Mouse (Mus musculus): ENCODE results near the gene Slco1a4. TPM values are rescaled to one million over a fixed set of nuclear protein-coding genes. Genes with fewer than 3 reads are reported as not detected.
"Not testable (repeated sequence)": the region's sequence is repeated elsewhere in the genome, so short reads cannot be mapped to it uniquely, and the experiment has no call there.

Gene Slco1a4
- not detected in 2 replicates for polyA plus RNA-seq (2015; fragmentation: Nextera tagmentation; extraction: Ambion mirVana)

DNA sequence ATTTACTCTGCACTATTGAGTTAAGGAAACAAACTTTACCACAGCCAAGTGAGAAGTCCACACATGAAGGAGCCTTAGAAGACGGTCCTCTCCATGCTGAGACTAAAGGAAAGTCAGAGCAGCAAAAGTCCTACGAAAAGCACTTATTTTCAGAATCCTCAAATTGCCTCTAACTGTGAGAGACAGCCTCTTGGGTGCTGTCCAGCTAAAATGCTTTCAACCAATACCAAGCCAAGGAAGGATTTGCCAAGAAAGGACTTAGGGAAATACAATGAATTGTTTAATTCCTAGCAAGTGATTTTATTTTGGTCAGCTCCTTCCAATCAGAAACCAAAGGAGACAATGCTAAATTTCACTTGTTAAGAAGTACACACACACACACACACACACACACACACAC is at the start of gene Slco1a4:
Gene Slco1a4, minus strand, starts transcription at position 115 of the 400 bp plus-strand sequence.
- ATAC-seq (ENCODE audit: insufficient number of reproducible peaks, insufficient read depth, low FRiP score, low TSS enrichment, low read depth): no peak
- H3K4me1 ChIP-seq: no peaks in the 10 kb centered on the region
- H3K9ac ChIP-seq: no peak within 1 kb of the TSS
- H3K36me3 ChIP-seq: no peaks in the 10 kb centered on the region
- no peak within 1 kb of the TSS for H3K4me2 ChIP-seq
- H3K27me3 ChIP-seq: no peaks in the 10 kb centered on the region
- H3K27ac ChIP-seq: no peak within 1 kb of the TSS
- no peak within 1 kb of the TSS for H3K4me3 ChIP-seq
- WGBS: 68% methylated on average over 2 of the region's 2 CpGs
- no peaks in the 10 kb centered on the region for H3K9me3 ChIP-seq

DNA sequence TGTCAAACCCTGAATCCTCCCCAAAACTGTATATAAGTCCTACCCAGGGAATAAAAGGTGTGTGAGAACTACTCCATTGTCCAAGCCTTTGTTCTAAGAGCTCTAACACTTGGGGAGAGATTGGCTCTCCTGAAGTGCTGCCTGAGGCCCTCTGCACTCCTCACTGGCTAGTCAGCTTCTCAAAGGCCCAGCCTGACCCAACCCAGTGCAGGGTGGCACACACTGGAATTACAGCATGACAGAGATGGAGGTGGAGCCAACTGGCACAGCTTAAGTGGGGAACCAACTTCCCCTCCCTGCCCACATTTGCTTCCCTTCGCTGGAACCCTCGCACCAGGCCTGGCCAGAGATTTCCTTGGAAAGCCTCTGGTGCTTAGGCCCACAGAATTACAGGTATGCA is 42.2 kb upstream of the Slco1a4 start:
- Histone ChIP-seq H3K9ac (no peak overlapping the region), H3K9me3 (no peaks in the 10 kb centered on the region), H3K36me3 (no peaks in the 10 kb centered on the region), H3K4me2 (no peak overlapping the region), H3K4me3 (no peak overlapping the region), H3K27me3 (no peaks in the 10 kb centered on the region), H3K27ac (no peak overlapping the region), H3K4me1 (no peaks in the 10 kb centered on the region)
- WGBS: 69% methylated on average over 2 of the region's 2 CpGs
- no peak for ATAC-seq (ENCODE audit: insufficient number of reproducible peaks, insufficient read depth, low FRiP score, low TSS enrichment, low read depth)

DNA sequence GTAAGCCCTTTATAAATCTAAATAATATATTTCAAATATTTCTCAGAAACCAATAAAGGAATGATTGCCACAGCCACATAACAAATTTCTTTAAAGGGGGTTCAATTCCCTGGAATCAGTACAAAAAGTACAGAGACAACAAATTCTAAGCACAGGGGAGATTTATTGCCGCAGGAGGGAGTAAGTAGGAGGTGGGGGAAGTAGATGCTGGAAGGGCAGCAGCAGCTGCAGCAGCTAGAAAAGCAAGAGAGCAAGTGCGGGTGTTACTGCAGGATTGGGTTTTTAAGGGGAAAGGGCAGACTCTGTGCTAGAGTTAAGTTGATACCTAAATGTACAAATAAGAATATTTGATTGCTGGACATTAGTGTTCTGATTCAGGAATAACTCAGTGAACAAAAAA is 33.7 kb upstream of the Slco1a4 start:
- Histone ChIP-seq H3K9me3 (no peaks in the 10 kb centered on the region), H3K27ac (no peak overlapping the region), H3K4me2 (no peak overlapping the region), H3K27me3 (no peaks in the 10 kb centered on the region), H3K4me1 (no peaks in the 10 kb centered on the region), H3K9ac (no peak overlapping the region), H3K4me3 (no peak overlapping the region), H3K36me3 (no peaks in the 10 kb centered on the region)
- WGBS: 56% methylated on average over 2 of the region's 2 CpGs
- no peak for ATAC-seq (ENCODE audit: insufficient number of reproducible peaks, insufficient read depth, low FRiP score, low TSS enrichment, low read depth)

DNA sequence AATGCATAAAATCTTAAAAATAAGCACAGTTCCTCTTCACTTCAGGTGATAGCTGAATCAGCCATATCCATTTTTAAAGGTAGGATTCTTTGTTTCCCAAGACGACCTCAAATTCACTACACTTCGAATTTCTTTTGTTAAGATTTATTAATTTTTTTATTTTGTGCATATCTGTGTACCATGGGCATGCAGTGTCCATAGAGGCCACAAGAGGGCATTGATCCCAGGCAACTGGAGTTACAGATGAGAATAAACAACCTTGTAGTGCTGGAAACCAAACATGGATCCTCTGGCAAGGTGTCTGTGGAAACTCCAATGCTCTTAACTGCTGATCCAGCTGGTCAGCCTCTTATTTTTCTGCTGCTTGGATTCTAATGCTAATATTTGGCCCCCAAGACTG is 32.2 kb upstream of the Slco1a4 start:
- 66% methylated on average over 2 of the region's 2 CpGs for WGBS
- no peak overlapping the region for H3K4me3 ChIP-seq
- H3K9me3 ChIP-seq: no peaks in the 10 kb centered on the region
- ATAC-seq (ENCODE audit: insufficient number of reproducible peaks, insufficient read depth, low FRiP score, low TSS enrichment, low read depth): no peak
- H3K27me3 ChIP-seq: no peaks in the 10 kb centered on the region
- no peak overlapping the region for H3K4me2 ChIP-seq
- H3K4me1 ChIP-seq: no peaks in the 10 kb centered on the region
- no peak overlapping the region for H3K27ac ChIP-seq
- H3K36me3 ChIP-seq: no peaks in the 10 kb centered on the region
- H3K9ac ChIP-seq: no peak overlapping the region

DNA sequence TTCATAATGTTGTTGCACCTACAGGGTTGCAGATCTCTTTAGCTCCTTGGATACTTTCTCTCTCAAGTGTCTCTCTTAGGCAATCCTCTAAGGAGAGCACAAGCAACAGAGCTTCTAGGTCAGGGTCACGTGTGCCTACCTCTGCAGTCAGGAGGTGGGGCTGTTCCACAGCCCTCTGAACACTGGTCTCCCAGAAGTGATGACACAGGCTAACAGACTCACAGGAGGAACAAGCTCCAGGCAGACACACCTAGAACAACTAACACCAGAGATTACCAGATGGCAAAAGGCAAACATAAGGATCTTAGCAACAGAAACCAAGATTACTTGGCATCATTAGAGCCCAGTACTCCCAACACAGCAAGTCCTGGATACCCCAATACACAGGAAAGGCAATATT is 26.6 kb upstream of the Slco1a4 start:
- no peak for ATAC-seq (ENCODE audit: insufficient number of reproducible peaks, insufficient read depth, low FRiP score, low TSS enrichment, low read depth)
- 57% methylated on average over 1 of the region's 1 CpGs for WGBS
- Histone ChIP-seq H3K4me3 (no peak overlapping the region), H3K9ac (no peak overlapping the region), H3K4me2 (no peak overlapping the region), H3K27me3 (no peaks in the 10 kb centered on the region), H3K4me1 (no peaks in the 10 kb centered on the region), H3K36me3 (no peaks in the 10 kb centered on the region), H3K27ac (no peak overlapping the region), H3K9me3 (no peaks in the 10 kb centered on the region)

DNA sequence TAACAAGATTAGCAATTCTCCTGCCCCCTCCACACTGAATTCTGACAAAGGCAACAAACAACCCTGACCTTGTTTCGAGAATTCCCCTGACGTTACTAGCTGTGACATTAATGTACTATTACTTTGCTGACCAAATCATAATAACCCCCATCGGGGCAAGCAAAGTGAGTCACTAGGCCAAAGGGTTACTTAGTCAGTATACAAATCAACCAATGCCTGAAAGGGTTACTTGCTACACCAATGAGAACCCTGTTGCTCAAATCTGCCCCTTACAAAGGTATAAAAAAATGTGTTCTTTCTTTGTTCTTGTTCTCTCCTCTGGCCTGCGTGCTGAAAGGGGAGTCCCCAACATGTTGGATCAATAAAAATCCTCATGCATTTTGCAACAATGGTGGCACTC is 19.7 kb upstream of the Slco1a4 start:
- not testable (repeated sequence) for H3K4me3 ChIP-seq; H3K4me1 ChIP-seq; H3K27ac ChIP-seq; H3K9ac ChIP-seq; H3K9me3 ChIP-seq; H3K4me2 ChIP-seq; H3K36me3 ChIP-seq; H3K27me3 ChIP-seq; ATAC-seq (ENCODE audit: insufficient number of reproducible peaks, insufficient read depth, low FRiP score, low TSS enrichment, low read depth)
- WGBS: 75% methylated on average over 4 of the region's 4 CpGs

DNA sequence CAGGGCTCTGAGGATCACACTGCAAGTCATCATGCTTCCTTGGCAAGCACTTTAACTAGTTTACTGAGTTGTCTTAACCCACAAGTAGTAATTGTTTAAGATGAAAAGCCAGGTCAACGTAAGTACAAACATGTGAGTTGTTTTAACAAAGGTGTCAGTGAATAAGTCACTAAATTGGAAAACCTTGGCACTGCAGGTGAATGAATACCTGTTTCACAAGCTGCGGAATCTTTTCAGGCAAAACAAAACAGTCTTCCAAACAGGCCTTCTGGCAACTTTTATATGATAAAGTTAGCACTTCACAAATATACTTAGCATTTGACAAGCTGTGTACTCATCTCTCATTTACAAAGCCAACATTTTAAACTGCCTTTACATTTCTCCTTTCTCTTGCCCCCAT is 15.7 kb upstream of the Slco1a4 start:
- Histone ChIP-seq H3K4me3 (no peak overlapping the region), H3K27ac (no peak overlapping the region), H3K36me3 (no peaks in the 10 kb centered on the region), H3K9ac (no peak overlapping the region), H3K27me3 (no peaks in the 10 kb centered on the region), H3K4me2 (no peak overlapping the region), H3K4me1 (no peaks in the 10 kb centered on the region), H3K9me3 (no peaks in the 10 kb centered on the region)
- ATAC-seq (ENCODE audit: insufficient number of reproducible peaks, insufficient read depth, low FRiP score, low TSS enrichment, low read depth): no peak
- WGBS: 81% methylated on average over 2 of the region's 2 CpGs

DNA sequence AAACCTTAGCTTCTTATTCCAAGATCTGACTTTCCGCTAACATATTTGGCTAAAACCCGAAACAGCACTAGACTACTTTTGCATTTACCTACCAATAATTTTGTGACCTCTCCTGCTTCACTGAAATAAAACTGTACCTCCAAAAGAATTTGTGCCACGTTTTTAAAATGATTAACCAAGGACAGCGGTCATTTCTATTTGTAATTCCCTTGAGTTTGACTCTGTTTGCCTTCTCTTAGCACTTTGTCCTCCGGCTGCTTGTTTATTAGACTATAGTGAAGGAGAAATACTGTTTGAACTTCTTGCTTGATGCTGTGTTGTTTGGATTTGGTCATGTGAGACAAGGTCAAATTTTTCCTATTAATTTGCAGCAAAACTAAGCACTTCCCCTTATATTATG is 12.7 kb upstream of the Slco1a4 start:
- WGBS: 81% methylated on average over 5 of the region's 5 CpGs
- H3K4me2 ChIP-seq: no peak overlapping the region

DNA sequence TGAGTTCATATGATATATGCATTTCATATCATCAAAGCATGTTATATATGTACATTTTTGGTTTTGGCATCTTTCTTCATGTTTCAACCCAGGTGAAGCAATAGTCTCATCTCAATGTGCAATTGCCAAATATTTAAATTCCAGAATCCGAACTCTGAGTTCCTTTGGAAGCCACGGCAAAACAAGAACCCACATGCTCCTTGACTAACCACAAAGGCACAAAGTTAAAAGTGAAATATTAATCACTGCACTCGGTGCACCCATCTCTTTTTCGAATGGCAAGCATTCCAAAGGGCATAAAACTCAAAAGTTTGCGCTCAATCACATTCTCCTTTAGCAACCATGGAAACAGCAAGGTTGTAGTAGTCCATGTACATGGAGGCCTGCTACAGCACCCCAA is 10.0 kb upstream of the Slco1a4 start:
- Histone ChIP-seq H3K4me3 (no peak overlapping the region), H3K9ac (no peak overlapping the region), H3K27ac (no peak overlapping the region), H3K9me3 (no peaks in the 10 kb centered on the region), H3K4me2 (no peak overlapping the region), H3K27me3 (no peaks in the 10 kb centered on the region), H3K36me3 (no peaks in the 10 kb centered on the region), H3K4me1 (no peaks in the 10 kb centered on the region)
- WGBS: 81% methylated on average over 5 of the region's 5 CpGs
- no peak for ATAC-seq (ENCODE audit: insufficient number of reproducible peaks, insufficient read depth, low FRiP score, low TSS enrichment, low read depth)

More for the DNA sequence above, 12.7 kb upstream of the Slco1a4 start:
- Histone ChIP-seq H3K27me3 (no peaks in the 10 kb centered on the region), H3K36me3 (no peaks in the 10 kb centered on the region), H3K27ac (no peak overlapping the region), H3K4me3 (no peak overlapping the region), H3K9ac (no peak overlapping the region), H3K4me1 (no peaks in the 10 kb centered on the region), H3K9me3 (no peaks in the 10 kb centered on the region)
- no peak for ATAC-seq (ENCODE audit: insufficient number of reproducible peaks, insufficient read depth, low FRiP score, low TSS enrichment, low read depth)

DNA sequence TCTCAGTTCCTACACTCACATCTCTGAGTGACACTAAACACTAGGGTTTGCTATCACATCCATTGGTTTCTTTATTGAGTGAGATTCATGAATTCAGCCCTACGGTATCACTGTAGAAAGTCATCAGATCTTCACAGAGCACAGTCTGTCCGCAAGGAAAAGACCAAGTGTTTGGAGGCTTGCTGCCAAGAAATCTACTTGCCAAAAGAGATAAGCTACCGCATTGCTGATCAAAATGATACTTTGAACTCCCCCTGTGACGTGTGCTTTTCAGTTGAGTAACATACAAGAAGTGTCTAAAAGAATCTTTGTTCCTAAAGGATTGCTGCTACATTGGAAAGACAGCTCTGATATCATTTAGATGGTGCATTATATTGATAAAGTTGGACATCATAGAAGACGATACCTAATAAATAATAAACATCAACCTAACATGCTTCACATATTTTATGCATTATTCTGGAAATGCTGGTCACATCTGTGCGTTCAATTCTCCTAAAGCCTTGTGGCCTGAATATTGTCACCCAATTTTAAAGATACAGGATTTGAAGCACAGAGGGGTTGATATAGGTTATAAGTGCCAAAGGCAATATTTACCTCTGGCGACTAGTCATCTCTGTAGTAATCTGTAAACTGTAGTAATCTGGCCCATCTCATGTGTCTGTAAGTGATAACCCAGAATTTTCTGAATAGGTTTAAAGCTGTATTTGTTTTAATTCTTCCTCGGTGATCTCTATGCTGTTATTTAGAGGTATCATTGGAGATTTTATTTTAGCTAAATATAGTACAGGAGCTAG is 1.9 kb upstream of the Slco1a4 start:
- no peak overlapping the region for H3K4me3 ChIP-seq
- no peak for ATAC-seq (ENCODE audit: insufficient number of reproducible peaks, insufficient read depth, low FRiP score, low TSS enrichment, low read depth)
- H3K9ac ChIP-seq: no peak overlapping the region
- WGBS: 79% methylated on average over 8 of the region's 8 CpGs
- H3K4me1 ChIP-seq: no peaks in the 10 kb centered on the region
- no peaks in the 10 kb centered on the region for H3K27me3 ChIP-seq
- no peaks in the 10 kb centered on the region for H3K36me3 ChIP-seq
- H3K27ac ChIP-seq: no peak overlapping the region
- no peak overlapping the region for H3K4me2 ChIP-seq
- H3K9me3 ChIP-seq: no peaks in the 10 kb centered on the region

DNA sequence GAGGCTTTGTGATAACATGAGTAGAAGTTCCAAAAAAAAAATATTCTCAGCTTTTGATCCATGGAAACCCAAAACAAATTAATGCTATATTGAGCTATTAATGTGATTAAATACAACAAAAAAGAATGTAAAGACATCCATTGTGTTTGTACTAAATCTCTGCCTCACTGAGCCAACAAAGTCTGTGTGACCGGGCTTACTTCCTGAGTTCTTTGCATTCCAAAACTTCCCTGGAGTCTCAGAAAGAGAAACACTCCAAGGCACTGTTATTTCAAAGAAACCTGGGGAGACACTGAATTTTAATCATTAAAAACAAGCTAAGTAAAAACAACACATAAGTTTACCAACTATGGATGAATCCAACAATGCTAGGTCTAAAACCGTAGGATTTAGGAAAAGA is 2.4 kb downstream of the Slco1a4 start:
- Histone ChIP-seq H3K4me3 (no peak overlapping the region), H3K27me3 (no peaks in the 10 kb centered on the region), H3K4me1 (no peaks in the 10 kb centered on the region), H3K36me3 (no peaks in the 10 kb centered on the region), H3K9ac (no peak overlapping the region), H3K27ac (no peak overlapping the region), H3K4me2 (no peak overlapping the region), H3K9me3 (no peaks in the 10 kb centered on the region)
- 50% methylated on average over 2 of the region's 2 CpGs for WGBS
- ATAC-seq (ENCODE audit: insufficient number of reproducible peaks, insufficient read depth, low FRiP score, low TSS enrichment, low read depth): no peak

DNA sequence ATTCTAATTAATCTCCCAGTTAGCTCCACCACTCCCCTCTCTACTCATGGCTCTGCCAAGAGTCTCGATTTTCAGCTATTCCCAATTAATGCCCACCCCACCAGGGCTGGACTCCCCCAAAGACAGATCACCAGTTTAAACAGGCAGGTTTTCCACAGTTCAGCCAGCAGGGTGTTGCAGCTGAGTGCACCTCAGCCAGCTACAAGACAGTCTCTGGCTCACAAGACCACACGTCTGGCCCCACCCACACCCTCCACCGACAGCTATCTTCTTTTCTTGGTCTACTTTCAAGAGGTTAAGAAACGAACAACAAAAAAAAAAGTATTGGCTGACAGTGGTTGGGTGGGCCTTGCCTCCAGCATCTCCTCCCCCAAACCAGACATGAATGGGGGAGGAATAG is 6.9 kb downstream of the Slco1a4 start:
- Histone ChIP-seq H3K9me3 (0 out of 2 replicates have a peak, but pooled peaks cover 4% of the 10 kb centered on the region), H3K27ac (no peak overlapping the region), H3K27me3 (no peaks in the 10 kb centered on the region), H3K4me1 (no peaks in the 10 kb centered on the region), H3K36me3 (no peaks in the 10 kb centered on the region), H3K4me2 (no peak overlapping the region), H3K4me3 (no peak overlapping the region), H3K9ac (no peak overlapping the region)
- WGBS: 23% methylated on average over 4 of the region's 4 CpGs
- ATAC-seq (ENCODE audit: insufficient number of reproducible peaks, insufficient read depth, low FRiP score, low TSS enrichment, low read depth): no peak
